ENCODE assay signal across 8 mouse cellular contexts in genomic region chr12:76152389-76152788, GRCm38 (mm10). TPM values are rescaled to one million over a fixed set of nuclear protein-coding genes. Genes with fewer than 3 reads are reported as not detected.
DNase-seq lines count a peak whose midpoint lies in the region; ATAC-seq and TF ChIP-seq lines count a peak whose summit lies in the region.
"Not testable (repeated sequence)": the region's sequence is repeated elsewhere in the genome, so short reads cannot be mapped to it uniquely, and the experiment has no call there.

No protein-coding gene starts in this region.

- not testable (repeated sequence) for H3K36me3 ChIP-seq in forebrain, embryonic 14.5 days (ENCODE audit: control insufficient read depth, insufficient read depth, low read length); heart, postnatal 0 days (replicated peaks; ENCODE audit: control insufficient read depth, insufficient read depth, low read length); kidney, embryonic 15.5 days; liver, embryonic 13.5 days; midbrain, embryonic 13.5 days

- H3K27ac ChIP-seq in forebrain, embryonic 14.5 days (ENCODE audit: low read depth, low read length); heart, postnatal 0 days (ENCODE audit: low read depth); kidney, embryonic 15.5 days; liver, embryonic 13.5 days; midbrain, embryonic 13.5 days: not testable (repeated sequence)

- peak overlapping the region; percentile 53 for H3K4me2 ChIP-seq in forebrain, embryonic 14.5 days (ENCODE audit: low read length)
- peak overlapping the region; percentile 58 for H3K4me2 ChIP-seq in heart, postnatal 0 days (ENCODE audit: low read depth, low read length)
- peak overlapping the region; percentile 65 for H3K4me2 ChIP-seq in kidney, embryonic 15.5 days
- peak overlapping the region; percentile 43 for H3K4me2 ChIP-seq in liver, embryonic 13.5 days
- H3K4me2 ChIP-seq in midbrain, embryonic 13.5 days (replicated peaks), result peak overlapping the region; percentile 61

- peak overlapping the region; percentile 53 for H3K9ac ChIP-seq in forebrain, embryonic 14.5 days (ENCODE audit: low read length)
- H3K9ac ChIP-seq in heart, postnatal 0 days (replicated peaks; ENCODE audit: low read depth, low read length); liver, embryonic 13.5 days: not testable (repeated sequence)
- 0 out of 2 replicates have a peak overlapping the region, but pooled peaks have one; percentile 5 for H3K9ac ChIP-seq in kidney, embryonic 15.5 days
- peak overlapping the region; percentile 55 for H3K9ac ChIP-seq in midbrain, embryonic 13.5 days (replicated peaks)

- not testable (repeated sequence) for H3K4me1 ChIP-seq in forebrain, embryonic 14.5 days (ENCODE audit: control insufficient read depth, insufficient read depth, low read length); heart, postnatal 0 days (ENCODE audit: control insufficient read depth, insufficient read depth); kidney, embryonic 15.5 days; liver, embryonic 13.5 days (replicated peaks); midbrain, embryonic 13.5 days (replicated peaks)

- H3K4me3 ChIP-seq in forebrain, embryonic 14.5 days (ENCODE audit: low read depth, low read length), result peak overlapping the region; percentile 25
- H3K4me3 ChIP-seq in heart, postnatal 0 days (ENCODE audit: low read depth, low read length), result peak overlapping the region; percentile 34
- H3K4me3 ChIP-seq in kidney, embryonic 15.5 days (replicated peaks), result peak overlapping the region; percentile 36
- peak overlapping the region; percentile 25 for H3K4me3 ChIP-seq in liver, embryonic 13.5 days (replicated peaks)
- H3K4me3 ChIP-seq in midbrain, embryonic 13.5 days (replicated peaks), result peak overlapping the region; percentile 35

- not testable (repeated sequence) for H3K27me3 ChIP-seq in forebrain, embryonic 14.5 days (replicated peaks; ENCODE audit: control insufficient read depth, insufficient read depth, low read length); heart, postnatal 0 days (ENCODE audit: control insufficient read depth, insufficient read depth, low read length); midbrain, embryonic 13.5 days
- peaks cover 16% of the 10 kb centered on the region for H3K27me3 ChIP-seq in kidney, embryonic 15.5 days
- H3K27me3 ChIP-seq in liver, embryonic 13.5 days, result peaks cover 23% of the 10 kb centered on the region

- not testable (repeated sequence) for ATAC-seq in forebrain, embryonic 14.5 days; heart, postnatal 0 days (ENCODE audit: insufficient read depth, low read depth); kidney, embryonic 15.5 days (replicated peaks; ENCODE audit: low FRiP score); liver, embryonic 13.5 days (ENCODE audit: low read depth)
- ATAC-seq in midbrain, embryonic 13.5 days, result 0 out of 2 replicates have a peak, but pooled peaks have one; percentile 17

- H3K9me3 ChIP-seq in forebrain, embryonic 14.5 days (replicated peaks; ENCODE audit: control insufficient read depth, low read length); heart, postnatal 0 days (replicated peaks; ENCODE audit: control insufficient read depth, low read length); kidney, embryonic 15.5 days (replicated peaks); liver, embryonic 13.5 days (replicated peaks); midbrain, embryonic 13.5 days: not testable (repeated sequence)

- not testable (repeated sequence) for TF ChIP-seq CTCF in heart, postnatal 0 days (IDR thresholded peaks at IDR 0.05; ENCODE audit: low read depth)

- DNase-seq in adrenal gland, postnatal 10 days, result peak; percentile 16
- peak; percentile 30 for DNase-seq in embryo, embryonic 11 days
- not testable (repeated sequence) for DNase-seq in forebrain, embryonic 14.5 days (ENCODE audit: low spot score); heart, postnatal 0 days (ENCODE audit: low spot score); liver, embryonic 13.5 days
- peak; percentile 27 for DNase-seq in retina, postnatal 1 day

- TF ChIP-seq EP300 in heart, postnatal 0 days (IDR thresholded peaks at IDR 0.05; ENCODE audit: low read depth), result not testable (repeated sequence)

- WGBS in forebrain, embryonic 14.5 days, result 16% methylated on average over 30 of the region's 30 CpGs
- 12% methylated on average over 30 of the region's 30 CpGs for WGBS in heart, postnatal 0 days
- WGBS in kidney, embryonic 15.5 days, result 12% methylated on average over 30 of the region's 30 CpGs
- 13% methylated on average over 30 of the region's 30 CpGs for WGBS in liver, embryonic 13.5 days (ENCODE audit: insufficient replicate concordance)
- WGBS in midbrain, embryonic 13.5 days, result 10% methylated on average over 30 of the region's 30 CpGs

RNA-seq across cellular contexts. Expression of gene Esr2, which starts 24.7 kb away (rescaled TPM):
- not detected for total RNA-seq in adrenal gland, postnatal 10 days (2021)
- polyA plus RNA-seq in forebrain, embryonic 14.5 days (2014; fragmentation: Nextera tagmentation; extraction: Ambion mirVana), result 0.05 and 0.11 TPM in 2 replicates
- total RNA-seq in heart, postnatal 0 days (2014; rRNA removed; ENCODE audit: low replicate concordance), result 1.2 TPM in 1 of 2 replicates, not detected in the other
- polyA plus RNA-seq in heart, postnatal 0 days (2015; fragmentation: Nextera tagmentation; extraction: Ambion mirVana), result 0.14 and 0.19 TPM in 2 replicates
- polyA plus RNA-seq in kidney, embryonic 15.5 days (2015; fragmentation: Nextera tagmentation; extraction: Ambion mirVana), result 0.44 and 0.71 TPM in 2 replicates
- polyA plus RNA-seq in liver, embryonic 13.5 days (2015; fragmentation: Nextera tagmentation; extraction: Ambion mirVana), result 0.05 TPM in 1 of 2 replicates, not detected in the other
- 0.12 and 0.14 TPM in 2 replicates for polyA plus RNA-seq in midbrain, embryonic 13.5 days (2015; fragmentation: Nextera tagmentation; extraction: Ambion mirVana)
